Mouse (Mus musculus) gastrocnemius, postnatal 14 days (tissue): ENCODE measurements around the gene Kalrn. TPM values are rescaled to one million over a fixed set of nuclear protein-coding genes. Genes with fewer than 3 reads are reported as not detected.

Experiments
- DNase-seq: peaks from one replicate; pipeline ENCODE4 v3.0.0; 2021; ENCODE audit warnings: mixed read lengths
- intact Hi-C: fragments of 180-260 bp; cut with DNase I; formaldehyde crosslinking; loops from one replicate; pipeline ENCODE4 v1.15.1; 2025; ENCODE audit warnings: low total_unique reads
- total RNA-seq, 2 experiments: library from RNA; stranded (reverse); gene quantifications; 2 replicates each; pipeline ENCODE4 v1.2.3; 2021

Kalrn gene
- total RNA-seq, 2 experiments from 2014 or later: 16.3 to 20.2 TPM

DNA sequence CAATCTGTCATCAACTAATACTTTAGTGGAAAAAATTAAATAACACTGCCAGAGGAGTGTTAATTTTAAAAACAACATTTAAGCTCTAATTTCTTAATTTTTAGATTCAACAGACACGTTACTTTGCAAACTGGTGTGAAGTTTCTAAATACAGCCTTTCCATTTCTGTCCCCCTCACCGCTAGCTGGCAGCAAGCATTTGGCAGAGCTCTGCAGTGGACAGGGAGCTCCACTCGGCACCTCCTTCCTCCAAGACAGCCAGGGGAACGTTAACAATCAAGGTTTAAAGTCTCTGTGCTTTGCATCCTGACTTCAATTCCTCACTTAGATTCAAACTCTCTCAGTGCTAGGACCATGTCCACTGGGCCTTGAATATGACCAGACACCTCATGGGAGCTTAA lies 106.7 kb downstream of the Kalrn start:
- intact Hi-C loops: no loop called here
- DNase-seq: no peak

DNA sequence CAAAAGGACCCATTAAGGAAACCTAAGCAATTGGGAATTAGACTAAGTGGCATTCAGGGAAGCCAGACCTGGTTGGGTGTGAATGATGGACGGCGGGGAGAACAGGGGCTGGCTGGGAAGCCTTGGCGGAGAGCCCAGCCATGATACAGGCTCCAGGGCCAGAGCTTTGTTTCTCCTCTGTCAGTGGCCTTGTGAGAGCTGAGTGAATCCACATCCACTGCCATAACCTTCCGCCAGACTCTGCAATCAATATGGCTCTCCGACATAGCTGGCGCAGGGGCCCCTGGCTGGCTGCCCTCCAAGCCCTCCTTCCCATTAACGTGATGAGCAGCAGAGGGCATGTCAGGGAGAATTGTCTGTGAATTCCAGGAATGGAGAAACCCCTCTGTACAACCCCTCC lies 117.0 kb downstream of the Kalrn start:
- no peak for DNase-seq

DNA sequence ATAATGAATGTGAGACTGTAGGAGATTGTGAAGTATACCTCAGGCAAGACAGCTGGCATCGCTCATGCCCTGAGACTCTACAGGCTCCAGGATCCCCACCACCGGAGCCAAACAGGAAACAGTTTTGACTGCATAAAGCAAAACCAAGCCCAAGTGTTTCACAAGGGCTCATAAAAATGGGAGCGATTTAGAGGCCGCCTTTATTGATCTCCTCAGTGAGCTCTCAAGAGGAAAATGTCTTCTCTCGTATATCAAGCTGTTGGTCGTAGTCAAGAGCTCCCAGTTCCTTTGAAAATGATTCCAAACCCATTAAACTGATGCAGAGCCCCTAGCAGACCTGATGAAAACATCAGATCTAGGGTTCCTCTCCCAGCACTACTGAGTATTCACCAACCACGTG lies 127.7 kb downstream of the Kalrn start:
- intact Hi-C loops: no loop called here
- DNase-seq: no peak

More for the DNA sequence above, 117.0 kb downstream of the Kalrn start:
- intact Hi-C loops: no loop called here

DNA sequence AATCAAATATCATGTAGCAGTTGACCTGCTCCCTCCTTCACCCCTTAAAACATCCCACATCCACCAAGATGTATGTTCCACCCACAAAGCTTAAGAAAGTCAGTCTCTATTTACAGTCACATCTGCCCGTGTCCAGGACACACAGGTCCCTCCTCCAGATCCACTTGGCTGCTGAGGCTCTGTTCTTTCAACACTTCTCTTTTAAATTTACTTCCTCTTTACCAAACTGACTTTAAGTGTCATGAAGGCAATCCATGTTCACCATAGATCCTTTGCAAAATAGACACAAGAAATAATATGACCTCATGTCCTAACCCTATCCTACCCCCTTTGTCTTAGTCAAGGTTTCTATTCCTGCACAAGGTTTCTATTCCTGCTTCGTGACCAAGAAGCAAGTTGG lies 131.6 kb downstream of the Kalrn start:
- no peak for DNase-seq
- intact Hi-C loops: no loop called here

DNA sequence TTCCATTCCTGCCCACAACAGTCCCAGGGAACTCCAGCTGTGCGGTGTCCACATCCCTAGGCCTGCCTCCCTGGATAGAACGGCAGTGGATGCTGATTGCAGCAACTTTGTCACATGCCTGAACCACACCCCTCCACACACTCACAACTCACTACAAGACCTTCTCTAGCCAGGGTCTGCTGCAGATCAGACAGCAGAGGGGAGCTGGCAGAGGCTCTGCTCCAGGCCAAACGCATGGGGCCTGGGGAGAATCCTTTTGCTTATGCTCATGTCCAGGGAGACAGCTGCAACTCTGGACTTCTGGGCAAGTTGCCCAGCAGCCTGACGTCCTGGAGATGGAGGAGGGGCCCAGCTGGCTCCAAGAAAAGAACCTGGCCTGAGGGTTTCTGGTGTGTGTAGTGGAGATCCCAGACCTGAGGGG lies 132.3 kb downstream of the Kalrn start:
- intact Hi-C loops: no loop called here
- DNase-seq: peak; percentile 82

DNA sequence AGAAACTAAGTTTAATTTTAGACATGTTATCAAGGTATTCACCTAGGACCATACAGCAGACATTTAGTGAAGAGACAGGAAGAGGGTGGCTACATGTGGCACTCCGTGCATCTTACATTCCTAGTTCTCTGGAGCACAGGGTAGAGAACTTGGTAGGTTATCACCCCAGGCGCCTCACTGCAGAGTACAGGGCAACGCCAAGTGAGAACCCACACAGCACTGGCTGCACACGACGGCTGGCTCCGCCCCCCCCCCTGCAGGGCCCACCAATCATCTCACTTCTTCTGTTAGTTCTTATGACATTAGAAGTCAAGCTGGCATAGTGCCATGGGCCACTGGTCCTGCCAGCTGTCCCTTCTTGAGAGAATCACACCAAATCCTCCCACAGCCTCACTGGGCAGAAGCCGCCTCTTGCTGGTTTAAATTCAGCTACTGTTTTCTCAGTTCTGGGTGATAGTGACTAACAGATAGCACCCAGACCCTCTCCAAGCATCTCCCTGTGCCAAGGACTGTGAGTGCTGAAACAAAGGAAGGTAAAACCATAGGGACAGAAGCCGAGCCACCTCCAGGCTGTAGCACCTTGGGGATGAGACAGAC lies 133.2 kb downstream of the Kalrn start:
- intact Hi-C loops: no loop called here

DNA sequence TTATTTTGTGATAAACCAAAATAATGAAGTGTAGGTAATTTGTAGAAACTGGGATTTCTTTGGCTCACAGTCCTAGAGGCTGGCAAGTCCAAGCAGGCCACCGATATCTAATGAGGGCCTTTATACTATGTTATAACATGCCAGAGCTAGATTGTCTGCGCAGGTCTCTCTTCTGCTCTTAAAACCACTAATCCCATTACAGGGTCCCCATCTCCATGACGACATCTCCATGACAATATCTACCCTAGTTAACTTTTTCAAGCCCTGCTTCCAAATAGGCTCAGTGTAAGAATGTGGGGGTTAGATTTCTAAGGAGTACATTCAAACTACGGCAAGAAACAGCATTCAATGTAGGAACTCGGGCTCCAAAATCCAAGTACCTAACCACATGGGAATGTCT lies 143.2 kb downstream of the Kalrn start:
- intact Hi-C loops: no loop called here
- DNase-seq: no peak

More for the DNA sequence above, 133.2 kb downstream of the Kalrn start:
- no peak for DNase-seq

DNA sequence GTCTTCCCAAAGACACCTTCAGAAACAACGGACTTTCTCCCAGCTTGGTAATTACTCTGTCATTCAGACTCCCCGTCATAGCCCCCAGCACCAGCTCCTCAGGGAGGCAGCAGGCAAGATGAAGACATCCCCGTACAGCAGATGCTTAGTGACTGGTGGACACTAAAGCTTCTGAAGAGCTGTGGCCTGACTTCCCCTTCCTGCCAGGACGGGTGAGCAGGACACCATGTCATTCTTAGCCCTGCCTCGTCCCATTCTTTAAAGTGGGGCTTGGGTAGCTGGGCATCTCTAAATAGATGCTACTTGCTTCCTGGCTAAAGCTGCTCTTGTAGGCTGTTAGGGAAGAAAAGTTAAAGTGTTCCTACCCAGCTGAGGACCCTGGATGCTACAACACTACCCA lies 145.7 kb downstream of the Kalrn start:
- DNase-seq: no peak
- intact Hi-C loops: no loop called here

DNA sequence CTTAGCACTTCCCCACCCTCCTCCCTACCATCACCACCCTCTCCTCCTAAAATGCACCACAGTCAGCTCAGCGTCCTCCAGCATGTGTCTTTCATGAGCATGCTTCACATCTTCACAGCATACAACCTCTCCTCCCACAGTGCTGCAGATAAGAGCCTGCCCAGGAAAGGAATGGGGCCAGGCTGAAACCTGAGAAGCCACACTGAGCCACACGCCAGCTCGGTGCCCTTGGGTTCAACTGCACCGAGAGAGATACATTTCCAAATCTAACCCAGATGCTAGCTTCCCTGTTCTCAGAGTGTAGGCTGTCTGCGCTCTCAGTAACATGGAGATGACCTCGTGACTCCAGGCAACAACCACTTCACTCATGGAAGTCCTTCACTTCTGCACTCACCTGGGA lies 151.9 kb downstream of the Kalrn start:
- DNase-seq: no peak
- intact Hi-C loops: no loop called here

DNA sequence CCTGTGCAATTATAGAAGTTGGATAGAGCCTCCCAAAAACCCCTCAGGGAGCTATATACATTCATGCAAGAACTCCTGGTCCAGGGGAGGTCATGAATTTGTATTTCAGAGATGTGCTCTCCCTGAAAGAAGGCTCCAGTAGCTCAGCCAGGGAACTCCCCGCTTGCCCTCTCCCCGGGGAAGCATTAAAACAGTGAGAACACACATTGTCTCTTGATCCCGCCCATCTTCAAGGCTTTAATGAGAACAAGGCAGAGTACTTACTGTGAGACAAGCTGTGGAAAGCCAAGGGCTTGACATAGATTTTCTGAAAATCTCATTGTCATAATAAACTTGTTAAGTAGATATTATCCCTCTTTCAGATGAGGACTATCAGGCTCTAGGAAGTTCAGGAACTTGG lies 155.4 kb downstream of the Kalrn start:
- DNase-seq: no peak

DNA sequence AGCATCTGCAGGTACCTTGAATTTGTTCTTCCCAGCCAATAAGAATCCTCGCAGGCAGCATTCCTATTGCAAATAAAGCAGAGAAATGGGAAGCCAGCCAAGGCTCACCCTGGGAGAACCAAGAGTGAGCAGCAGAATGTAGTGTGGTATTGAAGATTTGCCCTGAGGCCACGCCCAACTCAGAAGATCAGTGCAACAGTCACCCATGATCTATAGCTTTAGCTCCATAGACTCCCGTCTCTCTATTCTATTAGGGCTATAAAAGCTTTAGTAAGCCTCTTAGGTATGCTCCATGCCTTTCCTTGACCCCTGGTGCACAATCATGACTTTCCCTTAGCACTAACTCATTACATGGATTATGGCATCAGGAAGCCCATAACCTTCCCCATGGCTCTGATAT lies 155.9 kb downstream of the Kalrn start:
- intact Hi-C loops: no loop called here
- no peak for DNase-seq

More for the DNA sequence above, 155.4 kb downstream of the Kalrn start:
- intact Hi-C loops: no loop called here

DNA sequence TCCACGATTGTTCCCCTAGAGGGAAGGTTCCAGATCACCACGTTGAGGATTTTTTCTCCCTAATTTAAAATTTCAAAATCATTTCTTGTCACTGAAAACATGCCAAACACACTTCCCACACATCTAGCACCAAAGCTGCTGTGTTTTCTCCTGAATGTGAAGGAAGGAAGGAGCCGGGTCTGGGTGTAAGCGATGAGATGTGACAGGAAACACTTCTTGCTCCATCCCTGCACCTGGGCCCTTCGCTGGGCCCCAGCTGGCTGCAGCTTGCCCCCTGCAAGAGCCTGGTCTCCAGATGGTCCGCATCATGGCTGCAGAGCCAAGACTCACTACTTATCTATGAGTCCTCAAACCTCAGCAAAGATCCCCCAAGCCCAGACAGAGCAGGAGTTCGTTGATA lies 158.8 kb downstream of the Kalrn start:
- intact Hi-C loops: no loop called here
- no peak for DNase-seq

DNA sequence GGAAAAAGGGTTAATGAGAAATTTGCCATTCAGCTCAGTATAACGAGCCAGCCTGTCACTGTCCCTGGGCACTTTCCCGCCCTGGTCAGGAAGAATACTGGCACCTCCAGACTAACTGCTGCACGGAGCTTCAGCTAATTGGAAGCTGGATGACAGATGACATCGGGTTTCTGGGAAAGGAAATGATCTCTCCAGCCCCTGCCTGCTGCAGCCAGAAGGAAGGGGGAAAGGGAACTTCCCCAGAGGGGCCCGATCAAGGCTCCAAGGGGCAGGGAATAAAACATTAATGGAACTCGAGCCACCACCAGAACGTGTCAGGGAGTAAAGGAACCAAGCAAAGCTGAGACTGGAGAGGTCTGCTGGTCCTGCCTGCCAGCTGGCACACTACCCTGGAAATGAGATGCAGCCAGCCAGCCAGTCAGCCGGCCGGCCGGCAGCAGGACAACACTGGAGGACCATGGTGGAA lies 159.4 kb downstream of the Kalrn start:
- DNase-seq: peak; percentile 78
- intact Hi-C loops: no loop called here

DNA sequence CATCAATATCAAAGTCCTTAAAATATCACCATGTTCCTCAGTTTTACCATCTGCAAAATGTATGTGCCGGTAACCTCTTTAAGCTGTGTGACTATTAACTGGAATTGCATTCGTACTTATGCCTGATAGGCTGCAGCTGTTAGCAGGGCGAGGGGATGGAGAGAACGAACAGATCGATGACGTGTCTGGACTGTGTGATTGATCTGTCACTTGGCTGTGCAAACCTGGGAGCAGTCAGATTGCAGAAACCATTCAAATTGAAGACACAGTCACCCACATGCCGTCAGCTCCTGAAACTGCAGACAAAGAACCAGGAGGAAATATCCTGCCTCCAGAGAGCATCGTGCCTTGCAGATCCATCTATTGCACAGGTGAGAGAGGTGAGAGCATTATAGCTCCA lies 166.3 kb downstream of the Kalrn start:
- no peak for DNase-seq
- intact Hi-C loops: no loop called here

DNA sequence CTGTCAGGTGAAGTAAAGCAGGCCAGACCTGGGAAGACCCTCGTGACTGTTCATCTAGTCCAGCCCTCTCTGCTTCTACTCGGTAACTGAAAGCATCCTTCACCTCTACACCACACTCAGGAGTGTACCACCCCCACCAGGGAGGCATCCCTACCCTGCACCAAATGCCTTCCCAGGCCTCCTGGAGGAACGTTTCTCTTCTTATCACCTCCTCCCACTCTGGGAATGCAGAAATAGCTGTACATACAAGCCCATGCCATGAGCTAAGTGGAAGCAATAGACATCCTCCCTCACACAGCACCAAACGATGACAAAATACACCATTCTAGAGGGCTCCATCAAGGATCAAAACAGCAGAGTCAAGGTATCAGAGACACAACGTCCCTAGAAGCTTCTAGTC lies 168.2 kb downstream of the Kalrn start:
- no peak for DNase-seq
- intact Hi-C loops: no loop called here

DNA sequence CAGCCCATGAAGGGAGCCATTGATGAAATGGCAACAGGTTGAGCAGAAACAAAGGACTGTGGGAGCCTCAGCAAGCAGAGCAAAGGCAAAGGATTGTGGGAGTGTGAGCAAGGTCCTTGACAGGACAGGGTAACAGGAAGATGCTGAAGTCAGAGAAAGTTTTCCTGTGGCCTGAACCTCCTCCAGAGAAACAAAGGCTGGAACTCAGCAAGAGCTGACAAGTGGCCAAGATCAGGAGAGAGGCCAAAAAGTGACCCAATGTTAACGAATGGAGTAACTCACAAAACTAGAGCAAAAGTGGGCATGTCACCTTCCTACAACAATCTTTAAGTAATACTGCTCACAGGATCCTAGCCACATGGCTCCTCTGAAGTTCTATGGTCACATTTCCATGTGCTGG lies 172.1 kb downstream of the Kalrn start:
- intact Hi-C loops: no loop called here
- no peak for DNase-seq

DNA sequence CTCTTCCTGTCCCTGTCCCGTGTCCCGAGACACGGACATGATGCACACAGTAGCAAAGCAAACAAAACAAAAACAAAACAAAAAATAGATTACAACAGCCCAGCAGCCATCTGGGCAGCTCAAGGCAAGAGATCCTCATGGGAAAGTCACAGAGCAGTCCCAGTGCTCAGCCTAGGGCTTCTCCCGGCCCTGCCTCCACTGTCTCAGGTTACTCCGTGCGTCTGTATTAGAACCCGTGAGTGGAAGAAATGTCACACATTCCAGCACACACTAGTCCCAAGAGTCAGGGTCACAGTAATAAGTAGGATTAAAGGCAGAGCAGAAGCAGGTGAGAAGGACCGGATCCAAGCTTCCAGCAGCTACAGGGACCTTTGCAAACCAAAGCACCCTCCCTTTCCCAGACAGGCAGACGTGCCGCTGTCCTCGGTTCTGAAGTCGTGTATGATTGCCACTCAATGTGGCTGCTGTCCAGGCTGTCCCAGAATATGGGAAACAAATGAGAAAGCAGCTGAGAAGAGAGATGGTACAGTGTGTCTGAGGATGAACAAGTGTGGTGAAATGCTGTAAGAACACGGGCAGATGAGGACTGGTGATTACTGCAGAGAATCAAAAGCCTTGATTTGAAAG lies 173.1 kb downstream of the Kalrn start:
- DNase-seq: peak; percentile 62
- intact Hi-C loops: no loop called here

DNA sequence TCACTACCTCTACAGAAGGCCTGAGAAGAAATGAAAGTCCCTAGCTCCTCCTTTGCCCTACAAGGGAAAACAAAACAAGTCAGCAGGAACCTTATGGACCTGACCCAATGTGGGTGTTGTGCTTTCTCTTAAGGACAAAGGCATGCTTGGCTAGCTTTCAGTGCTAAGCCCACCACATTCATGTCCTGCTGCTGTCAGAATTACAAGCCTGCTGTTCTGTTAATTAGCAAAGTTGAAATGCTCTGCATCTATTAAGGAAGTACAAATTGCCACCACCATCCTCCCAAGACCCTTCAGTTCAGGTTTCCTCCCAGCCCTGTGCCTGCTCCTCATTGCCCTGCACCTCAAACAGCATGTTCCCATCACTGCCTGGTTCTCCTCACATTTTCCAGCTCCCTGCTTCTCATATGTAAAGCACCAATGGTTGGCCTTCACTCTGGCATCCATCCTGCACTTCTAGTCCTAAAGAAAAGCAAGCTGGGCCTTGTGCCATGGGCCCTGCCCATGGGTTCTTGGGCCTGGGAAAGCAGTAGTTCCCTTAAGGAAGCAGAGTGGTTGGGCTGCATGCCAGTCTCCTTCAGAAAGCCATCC lies 178.0 kb downstream of the Kalrn start:
- no peak for DNase-seq
- intact Hi-C loops: no loop called here

DNA sequence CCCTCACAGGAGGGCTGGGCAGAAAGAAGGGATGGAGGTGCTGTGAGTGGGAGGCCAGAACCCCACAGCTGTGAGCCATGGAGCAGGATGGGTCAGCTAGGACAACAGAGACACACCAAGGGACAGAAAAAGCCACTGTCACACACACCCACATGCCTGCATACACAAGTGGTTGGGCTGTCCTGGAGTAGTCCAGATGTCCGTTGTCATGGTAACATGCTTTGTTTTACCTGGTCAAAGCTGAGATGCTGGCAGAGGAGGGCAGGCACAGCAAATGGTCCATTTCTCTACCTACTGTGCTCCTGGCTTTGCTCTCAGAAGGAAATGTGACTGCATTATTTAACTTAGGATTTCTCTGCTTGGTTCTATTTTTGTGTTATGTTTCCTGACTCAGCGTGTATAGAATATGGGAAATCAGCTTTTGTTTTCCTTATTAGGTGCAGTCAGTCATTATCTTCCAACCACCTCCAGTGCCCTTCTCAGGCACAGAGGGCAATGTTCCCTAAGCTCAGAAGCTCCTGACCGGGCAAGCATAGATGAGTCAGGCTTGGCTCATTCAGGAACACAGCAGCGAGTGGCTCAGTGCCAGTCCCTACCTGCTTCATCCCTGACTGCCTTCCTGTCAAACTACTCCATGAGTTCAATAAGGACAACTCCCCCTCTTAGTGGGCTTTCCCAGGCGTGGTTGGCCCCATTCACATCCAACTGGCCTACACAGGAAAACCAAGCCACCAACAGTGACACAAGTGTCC lies 183.6 kb downstream of the Kalrn start:
- intact Hi-C loops: no loop called here
- DNase-seq: no peak

DNA sequence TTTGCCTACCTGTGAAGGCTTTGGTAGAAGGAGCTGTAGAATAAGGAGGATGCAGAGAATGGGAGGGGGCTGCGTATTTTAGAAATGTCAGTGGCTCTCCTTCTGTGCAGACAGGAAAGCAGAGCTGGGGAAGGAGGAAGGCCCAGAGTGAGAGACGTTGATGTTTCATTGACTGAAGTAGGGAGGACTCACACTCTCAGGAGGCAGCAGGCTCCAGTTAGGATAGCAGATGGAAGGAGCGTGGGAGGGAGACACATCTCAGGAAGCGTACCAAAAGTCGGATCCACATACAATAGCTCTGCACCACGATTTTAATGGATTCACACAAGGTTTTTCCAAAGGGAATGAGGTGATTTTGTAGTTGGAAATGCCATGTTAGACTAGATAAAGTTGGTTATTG lies 184.5 kb downstream of the Kalrn start:
- no peak for DNase-seq
- intact Hi-C loops: no loop called here

DNA sequence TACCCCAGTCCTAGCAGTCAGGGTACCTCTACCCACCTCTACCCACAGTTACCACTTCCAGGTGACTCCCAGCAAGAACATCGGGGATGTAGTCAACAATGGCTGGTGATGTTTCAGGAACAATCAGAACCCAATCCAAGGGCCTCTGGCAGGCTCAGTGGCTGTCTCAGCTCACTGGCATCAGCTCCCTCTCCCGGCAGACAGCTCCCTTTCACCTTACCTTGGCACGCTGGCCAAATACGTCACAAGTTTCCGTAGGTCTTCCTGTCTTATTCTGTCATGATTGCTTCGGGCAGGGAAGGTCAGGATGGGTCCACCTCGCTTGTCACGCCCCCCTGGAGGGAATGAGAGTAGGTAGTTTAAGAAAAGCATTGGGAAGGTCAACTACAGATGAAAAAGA lies 188.3 kb downstream of the Kalrn start:
- intact Hi-C loops: no loop called here

More for the DNA sequence above, 188.3 kb downstream of the Kalrn start:
- no peak for DNase-seq
